Mouse (Mus musculus): ENCODE results near the gene Orm1.

Orm1 gene

GRCm38 (mm10) chr4:63355877-63356665 is 11.7 kb downstream of the Orm1 start, which contains the start of gene Orm3:
Orm3 (plus strand) TSS chr4:63356162.
- DNase-seq (ENCODE audit: low spot score in 2 of 2), result no peak

- DNase-seq (ENCODE audit: low spot score in 2 of 2), result no peak
Observed at GRCm38 (mm10) chr4:63356981-63357570, 12.7 kb downstream of the Orm1 start.

- DNase-seq (ENCODE audit: low spot score in 2 of 2), result no peak
Observed at GRCm38 (mm10) chr4:63359861-63360260, 15.5 kb downstream of the Orm1 start.

- no peak for DNase-seq (ENCODE audit: low spot score in 2 of 2)
Observed at GRCm38 (mm10) chr4:63362150-63362549, 17.8 kb downstream of the Orm1 start, which contains the start of gene Orm2. Orm2 (plus strand) TSS chr4:63362449.

- DNase-seq (ENCODE audit: low spot score in 2 of 2), result peak; percentile 87 to 97
Observed at GRCm38 (mm10) chr4:63368577-63368976, 24.2 kb downstream of the Orm1 start.

- no peak for DNase-seq (ENCODE audit: low spot score in 2 of 2)
Observed at GRCm38 (mm10) chr4:63370897-63371296, 26.5 kb downstream of the Orm1 start.

- peak; percentile 74 to 88 for DNase-seq (ENCODE audit: low spot score in 2 of 2)
Observed at GRCm38 (mm10) chr4:63371890-63372289, 27.5 kb downstream of the Orm1 start.

- DNase-seq (ENCODE audit: low spot score in 2 of 2), result peak; percentile 45 to 76
Observed at GRCm38 (mm10) chr4:63373404-63373803, 29.0 kb downstream of the Orm1 start.

GRCm38 (mm10) chr4:63374331-63374730 is 30.0 kb downstream of the Orm1 start:
- DNase-seq (ENCODE audit: low spot score in 2 of 2), result peak; percentile 81 to 85

GRCm38 (mm10) chr4:63375367-63375766 is 31.0 kb downstream of the Orm1 start:
- DNase-seq (ENCODE audit: low spot score in 2 of 2), result no peak

- no peak for DNase-seq (ENCODE audit: low spot score in 2 of 2)
Observed at GRCm38 (mm10) chr4:63377483-63377882, 33.1 kb downstream of the Orm1 start.

- DNase-seq (ENCODE audit: low spot score in 2 of 2), result no peak
Observed at GRCm38 (mm10) chr4:63382676-63383369, 38.5 kb downstream of the Orm1 start.

GRCm38 (mm10) chr4:63383474-63383873 is 39.1 kb downstream of the Orm1 start:
- DNase-seq (ENCODE audit: low spot score in 2 of 2), result no peak

GRCm38 (mm10) chr4:63384262-63384661 is 39.9 kb downstream of the Orm1 start:
- no peak for DNase-seq (ENCODE audit: low spot score in 2 of 2)

- DNase-seq (ENCODE audit: low spot score in 2 of 2), result no peak
Observed at GRCm38 (mm10) chr4:63385253-63385652, 40.9 kb downstream of the Orm1 start.

GRCm38 (mm10) chr4:63385784-63386183 is 41.4 kb downstream of the Orm1 start:
- DNase-seq (ENCODE audit: low spot score in 2 of 2), result peak in 1 of 2 experiments; percentile 66

- no peak for DNase-seq (ENCODE audit: low spot score in 2 of 2)
Observed at GRCm38 (mm10) chr4:63388029-63388428, 43.7 kb downstream of the Orm1 start.

- DNase-seq (ENCODE audit: low spot score in 2 of 2), result no peak
Observed at GRCm38 (mm10) chr4:63389121-63389886, 44.9 kb downstream of the Orm1 start.

GRCm38 (mm10) chr4:63389887-63390528 is 45.6 kb downstream of the Orm1 start:
- DNase-seq (ENCODE audit: low spot score in 2 of 2), result no peak

- DNase-seq (ENCODE audit: low spot score in 2 of 2), result no peak
Observed at GRCm38 (mm10) chr4:63391322-63391721, 47.0 kb downstream of the Orm1 start.
